Mouse (Mus musculus) T-helper 1 cell (primary cell): Measurements from ENCODE around the gene Olfr1431.
"Not testable (repeated sequence)": the region's sequence is repeated elsewhere in the genome, so short reads cannot be mapped to it uniquely, and the experiment has no call there.

Source experiments
- in situ Hi-C: fragments of 300-600 bp; cut with MboI, MseI; formaldehyde crosslinking; loops from one replicate; pipeline ENCODE4 v1.15.1; 2025; ENCODE audit warnings: high pct_unique_total_duplicates

Olfr1431 gene

DNA sequence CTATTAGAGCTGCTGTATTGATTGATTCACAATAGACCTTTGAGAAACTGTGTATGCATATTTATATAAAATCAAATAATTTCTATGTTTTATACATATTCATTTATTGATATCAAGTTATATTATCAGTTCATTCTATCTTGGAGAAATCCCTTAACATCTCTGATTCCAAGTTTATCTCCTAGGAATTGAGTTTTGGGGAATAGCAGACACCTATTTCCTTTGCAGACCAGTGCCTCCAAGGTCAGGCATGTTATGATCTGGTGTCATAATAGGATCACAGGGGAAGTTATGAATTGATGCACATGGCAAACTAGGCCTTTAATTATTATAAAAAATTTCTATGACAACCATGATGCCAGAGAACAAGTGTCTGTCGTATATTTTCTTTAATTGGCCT is at the start of gene Olfr1431:
Gene Olfr1431, plus strand, starts transcription at position 301 of the 400 bp plus-strand sequence.
- in situ Hi-C loops, result no loop called here

DNA sequence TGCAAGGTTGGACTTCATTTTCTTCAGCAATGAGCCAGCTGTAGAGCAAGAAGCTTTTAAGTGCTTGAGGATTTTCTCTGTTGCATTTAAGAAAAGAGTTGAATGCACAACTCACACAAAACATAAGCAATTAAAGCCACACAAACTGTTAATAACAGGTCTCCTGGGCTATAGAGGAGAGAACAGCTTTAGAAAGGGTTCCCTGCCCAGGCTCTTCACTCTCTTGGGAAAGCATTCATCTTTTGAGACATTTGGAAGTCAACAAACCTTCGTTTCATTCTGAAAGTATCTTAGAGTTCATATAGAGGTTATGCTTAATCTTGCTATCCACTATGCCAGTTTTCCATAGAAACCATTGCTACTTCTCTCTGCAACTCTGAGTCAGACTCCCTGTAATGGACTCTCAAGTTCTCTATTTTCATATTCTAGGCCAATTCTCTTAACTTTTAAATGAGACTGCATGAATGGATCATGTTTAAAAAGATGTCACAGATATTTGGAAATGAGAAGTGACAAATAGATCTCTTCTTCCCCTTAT is 30.3 kb upstream of the Olfr1431 start, which contains the start of gene Olfr1555-ps1:
Gene Olfr1555-ps1, minus strand, starts transcription at position 51 of the 538 bp plus-strand sequence.
- in situ Hi-C loops, result loop anchor here (5.0 kb wide), 1 partner anchor 62 kb away; the partner anchor contains the start of gene Olfr1432

DNA sequence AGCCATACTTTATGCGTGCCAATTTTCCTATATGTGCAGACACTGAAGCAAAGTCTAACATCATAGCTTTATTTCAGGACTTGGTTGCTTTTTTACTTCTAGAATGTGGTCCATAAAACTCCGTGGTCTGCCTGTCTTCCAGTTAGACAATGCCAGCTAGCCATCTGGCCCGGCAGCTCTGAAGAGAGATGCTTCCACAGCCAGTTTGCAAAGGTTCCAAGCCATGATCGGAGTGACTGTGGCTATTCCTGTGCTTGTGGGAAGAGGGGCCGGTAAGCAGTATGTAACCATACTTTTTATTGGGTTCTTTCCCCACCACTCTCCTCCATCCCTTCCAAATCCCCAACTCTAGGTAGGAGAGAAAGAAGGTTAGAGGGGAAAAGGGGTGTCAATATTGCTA is 25.0 kb upstream of the Olfr1431 start:
- in situ Hi-C loops, result not testable (repeated sequence)

DNA sequence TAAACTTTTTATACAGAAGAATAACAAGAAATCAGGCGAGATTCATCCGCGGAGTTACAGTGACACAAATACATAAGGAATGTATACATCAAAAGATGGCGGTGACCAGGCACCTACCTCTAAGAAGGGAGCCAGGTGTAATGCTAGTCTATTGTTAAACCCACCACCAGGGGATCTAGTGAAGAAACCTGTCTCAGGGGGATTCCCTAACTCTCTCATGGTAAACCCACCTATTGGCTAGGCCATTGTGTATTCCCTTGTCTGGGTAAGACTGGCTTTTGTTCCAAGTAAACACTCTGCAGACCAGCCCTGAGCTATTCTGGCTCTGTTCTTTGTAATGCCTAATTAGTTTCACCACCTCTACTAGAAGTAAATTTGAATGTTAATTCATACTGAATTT is 1.4 kb upstream of the Olfr1431 start:
- in situ Hi-C loops, result loop anchor here (10.0 kb wide), 1 partner anchor 1936 kb away; no protein-coding TSS in a partner anchor

DNA sequence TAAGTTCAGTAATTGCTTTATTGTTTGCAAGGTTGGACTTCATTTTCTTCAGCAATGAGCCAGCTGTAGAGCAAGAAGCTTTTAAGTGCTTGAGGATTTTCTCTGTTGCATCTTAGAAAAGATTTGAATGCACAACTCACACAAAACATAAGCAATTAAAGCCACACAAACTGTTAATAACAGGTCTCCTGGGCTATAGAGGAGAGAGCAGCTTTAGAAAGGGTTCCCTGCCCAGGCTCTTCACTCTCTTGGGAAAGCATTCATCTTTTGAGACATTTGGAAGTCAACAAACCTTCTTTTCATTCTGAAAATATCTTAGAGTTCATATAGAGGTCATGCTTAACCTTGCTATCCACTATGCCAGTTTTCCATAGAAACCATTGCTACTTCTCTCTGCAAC is 32.1 kb downstream of the Olfr1431 start, which contains the start of gene Olfr1432:
Gene Olfr1432, minus strand, starts transcription at position 101 of the 400 bp plus-strand sequence.
- in situ Hi-C loops, result loop anchor here (5.0 to 25.0 kb wide), 2 partner anchors 60 to 630 kb away; partner anchors contain the start of genes Olfr1444 and Olfr1555-ps1

DNA sequence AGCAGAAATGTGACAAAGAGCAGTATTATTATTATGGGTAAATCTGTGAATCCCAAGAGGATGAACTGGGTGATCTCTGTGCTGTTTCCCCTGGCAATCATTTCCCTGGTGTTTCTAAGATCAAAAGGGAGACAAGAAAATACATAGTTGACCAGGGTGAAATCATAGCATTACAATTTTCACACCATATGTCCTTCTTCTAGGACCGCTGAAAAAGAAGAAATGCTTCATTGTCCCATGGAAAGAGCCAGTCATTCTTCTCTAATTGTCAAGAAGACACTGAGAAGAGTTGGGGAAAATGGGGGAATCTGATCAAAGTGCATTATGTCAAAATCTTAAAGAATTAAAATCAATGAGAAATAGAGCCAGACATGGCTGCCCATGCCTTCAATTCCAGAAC is 41.1 kb downstream of the Olfr1431 start, which contains the start of gene Olfr262:
Gene Olfr262, minus strand, starts transcription at position 101 of the 400 bp plus-strand sequence.
- in situ Hi-C loops, result loop anchor here (25.0 kb wide), 1 partner anchor 621 kb away; the partner anchor contains the start of gene Olfr1444

DNA sequence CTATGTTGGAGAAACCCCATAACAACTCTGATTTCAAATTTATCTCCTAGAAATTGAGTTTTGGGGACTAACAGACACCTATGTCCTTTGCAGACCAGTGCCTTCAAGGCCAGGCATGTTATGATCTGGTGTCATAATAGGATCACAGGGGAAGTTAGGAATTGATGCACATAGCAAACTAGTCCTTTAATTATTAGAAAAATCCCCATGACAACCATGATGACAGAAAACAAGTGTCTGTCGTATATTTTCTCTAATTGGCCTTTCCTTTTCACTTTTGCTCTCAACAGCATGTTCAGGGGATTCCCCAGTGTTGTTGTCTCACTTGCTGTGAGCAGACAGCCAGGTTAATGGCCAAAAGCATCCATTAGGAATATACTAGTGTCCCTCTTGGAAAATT is 60.3 kb downstream of the Olfr1431 start, which contains the start of gene Olfr235:
Gene Olfr235, plus strand, starts transcription at position 301 of the 400 bp plus-strand sequence.
- in situ Hi-C loops, result no loop called here
